Mouse (Mus musculus) WW6 (cell line): ENCODE measurements at regions not wholly inside any gene's neighbourhood (a gene's known extent, or its start where the extent isn't known, plus 50 kb on each side); places are given as distances from the start of the nearest gene placed in this dataset.

ENCODE experiments used
- DNase-seq: peaks from one replicate; pipeline ENCODE4 v3.0.0-alpha.2; 2013; ENCODE audit warnings: low read depth, low spot score

DNA sequence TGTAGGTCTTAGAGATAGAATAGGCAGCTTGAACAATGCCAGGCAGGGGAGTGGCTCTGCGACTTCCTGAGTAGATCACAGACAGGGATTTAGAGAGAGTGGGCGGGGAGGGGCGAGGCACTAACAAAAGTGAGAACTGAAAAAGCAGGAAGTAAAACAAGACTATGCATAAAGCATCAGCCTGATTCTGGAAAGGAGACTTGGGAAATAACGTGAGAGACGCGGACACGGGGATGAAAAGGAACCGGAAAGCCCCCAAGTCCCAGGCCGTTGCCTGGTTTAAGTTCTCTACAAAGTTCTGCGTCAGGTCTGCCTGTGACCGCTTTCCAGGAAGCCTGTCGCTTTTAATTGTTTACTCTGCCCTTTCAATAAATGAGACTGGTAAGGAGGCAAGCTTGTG, 86.3 kb downstream of the D16Ertd472e start:
- DNase-seq: peak; percentile 16

DNA sequence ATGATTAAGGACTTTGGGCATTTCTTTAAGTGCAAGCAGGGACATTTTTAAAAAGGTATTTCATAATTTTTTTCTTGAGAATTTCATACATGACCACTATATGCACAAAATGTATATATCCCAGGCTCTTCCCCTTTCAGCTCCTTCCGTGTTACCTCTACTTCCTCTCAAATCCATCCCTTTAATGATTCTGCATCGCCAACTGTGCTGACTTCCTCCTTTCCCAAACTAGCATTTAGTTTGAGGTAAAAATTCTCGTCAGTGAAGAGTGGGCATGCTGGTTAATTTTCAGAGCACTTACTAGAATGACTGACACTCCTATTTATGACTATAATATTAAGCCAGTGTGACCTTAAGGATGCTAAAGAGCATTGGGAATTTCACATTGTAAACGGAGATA, 86.9 kb downstream of the D16Ertd472e start:
- no peak for DNase-seq

DNA sequence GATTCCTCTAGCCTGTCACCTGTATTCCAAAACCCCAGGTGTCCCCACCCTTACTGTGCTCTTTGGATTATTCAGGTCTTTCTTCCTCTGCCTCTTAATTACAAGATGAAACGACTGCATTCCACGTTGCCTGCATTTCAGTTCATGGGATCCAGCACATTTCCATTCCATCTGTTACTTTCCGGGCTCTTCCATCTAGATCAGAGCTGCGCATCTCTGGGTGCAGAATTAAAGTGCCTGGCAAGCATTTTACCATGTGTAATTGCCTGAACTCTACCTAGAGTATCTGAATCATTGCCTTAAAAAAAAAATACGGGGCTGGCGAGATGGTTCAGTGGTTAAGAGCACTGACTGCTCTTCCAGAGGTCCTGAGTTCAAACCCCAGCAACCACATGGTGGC, 90.0 kb downstream of the D16Ertd472e start:
- DNase-seq: no peak

DNA sequence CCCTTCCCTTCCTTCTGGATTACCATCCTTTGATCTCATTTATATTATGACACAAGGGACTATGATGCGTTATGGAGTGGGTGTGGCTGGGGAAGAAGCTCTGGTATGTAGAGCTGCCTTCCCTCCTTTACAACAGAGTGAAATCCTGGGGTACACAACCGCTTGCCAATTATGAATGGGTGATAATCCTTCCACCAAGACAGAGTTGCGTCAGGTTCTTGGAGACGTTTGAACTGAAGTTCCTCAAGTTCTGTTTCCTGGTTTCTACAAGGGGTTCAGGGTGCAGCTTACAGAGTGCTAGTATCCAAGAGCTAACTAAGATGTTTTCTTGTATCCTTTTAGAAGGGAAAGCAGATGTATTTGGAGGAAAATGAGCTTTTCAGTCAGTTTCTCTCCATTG, 92.2 kb downstream of the D16Ertd472e start:
- no peak for DNase-seq

DNA sequence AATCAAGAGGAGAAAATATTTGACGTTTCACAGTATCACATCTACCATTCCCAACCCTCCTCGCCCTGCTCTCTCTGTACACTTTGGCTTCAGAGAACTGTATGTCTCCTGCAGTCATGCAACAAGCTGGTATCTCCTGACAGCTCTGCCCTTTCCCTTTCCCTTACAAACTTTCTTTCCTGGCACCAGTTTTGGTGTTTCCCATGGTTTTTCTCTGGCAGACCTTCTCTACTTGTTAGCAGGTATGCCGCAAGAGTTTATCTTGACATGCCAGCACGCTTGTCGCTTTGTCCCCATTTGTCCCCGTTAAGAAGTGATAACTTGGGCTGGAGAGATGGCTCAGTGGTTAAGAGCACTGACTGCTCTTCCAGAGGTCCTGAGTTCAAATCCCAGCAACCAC, 94.9 kb downstream of the D16Ertd472e start:
- no peak for DNase-seq

DNA sequence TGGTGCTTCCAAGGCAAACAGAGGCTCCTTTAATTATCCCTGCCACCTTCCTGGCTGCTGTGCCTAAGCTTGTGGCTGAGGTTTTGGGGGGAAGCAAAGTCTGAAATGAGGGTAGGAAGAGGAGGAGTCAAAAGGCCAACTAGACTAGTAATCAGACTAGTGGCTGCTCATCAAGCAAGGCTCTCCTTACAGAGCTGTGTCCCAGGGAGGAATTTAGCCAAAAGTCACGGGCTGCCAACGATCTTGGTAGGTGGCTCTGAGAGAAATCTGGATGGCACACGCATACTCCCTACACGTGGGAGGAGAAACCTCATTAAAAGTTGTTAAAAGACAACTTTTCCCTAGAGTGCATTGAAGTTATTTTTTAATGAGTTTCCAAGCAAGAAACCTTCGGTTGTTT, 95.4 kb downstream of the D16Ertd472e start:
- no peak for DNase-seq

DNA sequence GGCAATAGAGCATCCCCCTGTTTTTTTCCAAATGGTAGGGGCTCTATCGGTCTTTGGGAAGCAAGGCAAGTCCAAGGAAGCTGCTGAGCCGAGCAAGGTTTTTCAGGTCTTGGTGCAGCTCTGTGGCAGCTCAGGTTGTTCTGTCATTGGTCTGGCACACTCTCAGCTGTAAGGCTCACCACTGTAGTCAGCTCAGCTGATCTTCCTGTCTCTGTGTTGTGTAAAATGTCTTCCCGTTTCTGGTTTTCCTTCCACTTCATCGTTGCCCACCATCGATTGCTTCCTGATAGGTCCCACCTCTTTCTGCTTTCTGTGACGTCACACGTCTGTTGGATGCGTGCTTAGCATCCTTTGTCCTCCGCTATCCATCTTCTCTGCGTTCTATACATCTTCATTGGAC, 96.2 kb downstream of the D16Ertd472e start:
- DNase-seq: no peak

DNA sequence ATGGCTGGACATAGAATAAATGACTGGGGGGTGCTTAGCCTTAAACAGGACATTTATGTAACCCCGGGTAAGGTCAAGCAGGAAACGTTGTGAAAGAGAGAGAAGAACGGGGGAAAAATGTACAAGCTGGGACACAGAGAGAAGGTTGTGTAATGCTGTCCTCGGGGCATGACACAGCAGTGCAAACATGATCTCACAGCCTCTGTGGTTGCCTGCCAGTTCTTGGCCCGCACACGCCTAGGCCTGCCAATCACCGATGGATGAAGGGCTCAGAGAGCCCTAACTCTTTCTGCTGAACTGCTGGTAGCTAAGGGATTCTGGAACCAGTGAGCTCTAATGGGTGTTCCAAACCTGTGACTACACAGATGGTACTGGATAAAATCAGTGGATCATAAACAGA, 96.5 kb upstream of the Btg3 start:
- no peak for DNase-seq

DNA sequence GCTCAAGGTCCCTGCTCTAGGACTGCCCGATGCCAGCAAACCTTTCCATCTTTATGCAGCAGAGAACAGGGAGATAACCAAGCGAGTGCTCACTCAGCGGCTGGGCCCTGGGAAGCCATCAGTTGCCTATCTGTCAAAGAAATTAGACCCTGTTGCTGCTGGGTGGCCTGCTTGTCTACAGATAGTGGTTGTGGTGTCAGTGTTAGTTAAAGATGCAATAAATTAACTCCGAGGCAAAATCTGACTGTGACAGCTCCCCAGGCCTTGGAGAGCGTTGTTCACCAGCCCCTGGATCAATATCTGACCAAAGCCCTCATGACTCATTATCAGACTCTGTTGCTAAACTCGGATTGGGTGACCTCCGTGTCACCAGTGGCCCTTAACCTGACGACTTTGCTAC, 83.0 kb upstream of the Btg3 start:
- no peak for DNase-seq

DNA sequence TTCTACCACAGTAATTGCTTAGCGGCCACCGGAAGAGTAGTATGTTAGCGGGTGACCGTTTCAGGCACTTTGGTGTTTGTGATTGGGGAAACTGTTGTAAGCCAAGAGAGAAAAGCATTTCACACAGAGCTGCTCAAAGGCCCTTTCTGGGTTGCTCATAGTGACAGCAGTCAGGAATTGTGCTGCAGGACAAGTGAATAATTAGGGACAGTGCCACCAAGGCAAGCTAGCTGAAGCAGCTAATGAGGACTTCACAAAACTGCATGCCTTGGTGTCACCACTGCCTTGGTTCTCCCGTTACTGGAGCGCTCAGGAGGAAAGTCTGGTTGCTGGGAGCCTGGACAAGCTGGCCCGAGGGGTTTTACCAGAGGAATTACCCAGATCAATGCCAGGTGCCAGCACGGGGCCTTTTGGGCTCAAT, 80.7 kb upstream of the Btg3 start:
- DNase-seq: no peak

DNA sequence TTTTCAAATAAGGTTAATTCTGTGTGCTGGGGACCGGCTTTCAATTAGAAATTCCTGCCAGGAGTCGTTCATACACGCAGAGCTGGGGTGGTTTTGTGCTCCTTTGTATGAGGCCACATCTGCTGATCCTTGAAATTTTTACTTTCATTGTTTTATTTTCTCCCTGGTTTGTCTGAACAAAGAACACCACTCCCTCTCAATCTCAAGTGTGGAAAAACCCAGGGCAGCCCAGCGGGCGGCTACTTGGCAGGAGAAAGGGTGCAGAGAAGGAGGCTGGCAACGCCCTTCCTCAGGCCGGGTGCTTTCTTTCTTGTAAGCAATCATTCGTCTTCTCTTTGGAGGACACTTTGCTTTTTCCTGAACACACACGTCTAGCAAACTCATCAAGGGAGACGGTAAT, 79.4 kb upstream of the Btg3 start:
- DNase-seq: peak; percentile 53

DNA sequence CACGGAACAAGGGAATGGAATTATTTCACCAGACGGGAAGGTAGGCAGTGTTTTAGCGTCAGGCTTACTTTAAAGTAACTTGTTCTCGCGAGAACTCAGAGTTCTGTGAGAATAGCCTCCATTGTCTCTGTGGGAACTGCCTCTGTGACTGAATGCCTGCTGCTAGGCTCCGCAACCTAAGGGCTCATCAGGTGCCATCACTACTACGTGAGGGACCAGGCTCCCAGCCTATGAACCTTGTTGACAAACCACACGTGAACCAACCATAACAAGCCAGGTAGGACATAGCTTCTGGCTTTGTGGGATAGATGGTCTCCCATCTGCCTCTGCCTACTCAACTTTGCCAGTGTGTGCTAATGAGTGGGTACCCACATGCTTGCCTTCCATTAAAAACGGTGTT, 77.5 kb upstream of the Btg3 start:
- no peak for DNase-seq

DNA sequence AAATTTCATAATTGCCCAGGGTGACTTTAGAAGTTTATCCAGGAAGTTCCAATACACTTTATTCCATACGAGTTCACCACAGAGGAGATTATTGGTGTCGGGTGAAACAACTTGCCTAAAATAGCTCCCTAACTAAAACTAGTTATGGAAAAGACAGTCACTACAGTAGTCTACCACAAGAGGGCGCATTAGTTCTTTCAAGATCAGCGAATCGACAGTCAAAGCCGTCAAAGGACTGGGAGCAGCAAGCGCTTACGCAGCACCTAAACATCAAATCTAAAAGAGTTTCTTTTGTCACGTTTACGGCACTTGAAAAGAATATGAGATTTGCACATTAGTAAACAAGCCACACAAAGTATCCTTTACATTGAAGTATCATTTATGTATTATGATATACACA, 75.3 kb upstream of the Btg3 start:
- DNase-seq: peak; percentile 34

DNA sequence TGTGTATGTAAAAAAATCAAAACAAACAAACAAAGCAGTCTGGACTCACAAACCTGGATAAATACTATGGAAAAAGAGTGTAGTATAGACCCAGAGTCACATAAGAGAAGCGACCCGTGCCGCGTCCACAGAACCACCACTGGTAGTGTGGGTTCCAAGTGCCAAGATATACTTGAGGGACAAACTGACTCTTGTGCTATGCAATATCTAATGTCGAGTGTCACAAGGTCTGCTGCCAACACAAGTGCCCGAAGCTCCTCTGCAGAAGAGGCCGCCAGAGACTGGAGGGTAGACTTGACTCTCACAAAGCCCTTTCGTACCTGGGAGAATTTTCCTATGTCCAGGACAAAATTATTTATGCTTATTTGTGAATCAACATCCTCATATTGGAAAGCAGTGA, 74.8 kb upstream of the Btg3 start:
- no peak for DNase-seq

DNA sequence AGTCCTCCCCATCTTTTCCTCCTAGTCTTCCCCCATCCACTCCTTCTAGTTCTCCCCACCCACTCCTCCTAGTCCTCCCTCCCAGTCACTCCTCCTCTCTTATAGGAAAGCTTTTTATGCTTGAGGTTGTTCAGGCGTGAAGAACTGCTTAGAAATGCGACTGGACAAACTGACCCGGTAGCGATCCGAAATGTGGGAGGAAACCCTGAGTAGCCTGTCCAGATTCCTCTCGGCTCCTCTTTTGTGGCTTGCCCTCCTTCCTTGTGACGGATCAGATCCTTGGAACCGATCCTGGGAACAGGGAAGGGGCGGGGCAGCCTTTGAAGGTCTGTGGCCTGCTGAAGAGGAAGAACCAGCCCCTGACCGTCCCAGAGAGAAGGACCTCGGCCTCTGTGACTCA, 74.3 kb upstream of the Btg3 start:
- DNase-seq: no peak

DNA sequence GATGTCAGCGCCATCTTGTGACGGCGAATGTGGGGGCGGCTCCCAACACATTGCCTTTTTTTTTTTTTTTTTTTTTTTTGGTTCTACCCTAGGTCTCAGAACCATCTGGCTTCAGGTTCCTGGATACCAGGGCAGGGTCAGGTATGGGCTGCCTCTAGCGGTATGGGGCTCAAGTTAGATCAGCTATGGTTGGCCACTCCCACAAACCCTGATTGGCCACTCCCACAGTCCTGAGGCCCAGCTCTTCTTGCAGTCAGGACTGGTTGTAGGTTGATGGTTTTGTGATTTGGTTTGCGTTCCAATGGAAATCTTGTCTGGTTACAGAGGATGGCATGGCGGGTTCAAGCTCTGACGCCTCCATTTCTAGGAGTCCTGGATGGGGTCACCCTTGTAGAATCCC, 72.2 kb upstream of the Btg3 start:
- no peak for DNase-seq

DNA sequence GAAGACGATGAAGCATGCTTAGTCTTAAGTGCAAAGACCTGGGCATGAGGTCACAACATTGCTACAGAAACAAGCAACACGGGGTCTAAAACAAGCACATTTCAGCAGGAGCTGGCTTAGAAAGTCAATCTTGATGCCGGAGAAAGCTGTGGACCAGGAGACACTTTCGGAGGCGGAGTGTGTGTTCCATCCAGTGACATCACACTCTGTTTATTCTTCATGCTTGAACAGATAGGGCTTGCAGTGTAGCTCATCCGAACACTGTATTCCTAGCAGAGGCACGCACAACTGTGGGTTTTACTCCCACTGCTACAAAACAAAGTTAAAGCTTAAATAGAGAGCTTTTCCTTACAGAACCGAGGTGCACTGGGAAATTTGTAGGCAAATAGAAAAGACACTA, 66.3 kb upstream of the Btg3 start:
- no peak for DNase-seq

DNA sequence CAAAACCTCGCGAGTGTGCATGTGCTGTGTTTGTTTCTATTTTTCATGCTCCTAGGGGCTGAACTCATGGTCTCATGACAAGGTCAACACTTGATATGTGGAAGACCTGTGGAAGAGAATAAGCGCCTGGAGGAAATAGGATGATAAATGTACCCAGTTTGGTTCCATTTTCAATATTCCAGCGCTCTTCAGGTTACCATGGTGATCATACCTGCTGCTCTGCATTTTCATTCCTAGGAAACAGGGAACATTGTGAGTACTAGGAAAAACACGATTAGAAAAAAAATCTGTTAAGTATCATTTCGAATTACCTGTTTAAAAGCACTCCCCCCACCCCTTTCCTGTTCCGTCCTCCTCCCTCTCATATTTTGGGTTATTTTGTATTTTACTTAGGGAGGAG, 65.8 kb upstream of the Btg3 start:
- no peak for DNase-seq

DNA sequence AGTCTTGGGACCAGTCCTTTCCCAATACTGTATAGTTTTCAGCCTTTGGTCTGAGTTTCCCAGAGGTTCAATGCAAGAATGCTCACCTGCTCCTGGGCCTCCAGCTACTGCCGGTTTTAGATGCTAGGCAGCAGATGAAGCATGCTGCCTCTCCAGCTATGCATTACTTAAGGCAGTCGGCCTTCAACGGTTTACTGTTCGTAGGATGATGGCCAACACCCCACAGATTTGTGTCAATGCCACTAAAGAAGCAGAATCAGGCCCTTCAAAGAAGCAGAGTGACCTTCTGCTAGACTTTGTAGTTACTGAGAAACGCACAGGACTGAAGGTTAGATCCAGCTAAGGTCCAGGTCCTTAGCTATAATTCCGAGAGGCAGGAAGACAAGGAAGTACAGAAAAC, 65.0 kb upstream of the Btg3 start:
- no peak for DNase-seq

DNA sequence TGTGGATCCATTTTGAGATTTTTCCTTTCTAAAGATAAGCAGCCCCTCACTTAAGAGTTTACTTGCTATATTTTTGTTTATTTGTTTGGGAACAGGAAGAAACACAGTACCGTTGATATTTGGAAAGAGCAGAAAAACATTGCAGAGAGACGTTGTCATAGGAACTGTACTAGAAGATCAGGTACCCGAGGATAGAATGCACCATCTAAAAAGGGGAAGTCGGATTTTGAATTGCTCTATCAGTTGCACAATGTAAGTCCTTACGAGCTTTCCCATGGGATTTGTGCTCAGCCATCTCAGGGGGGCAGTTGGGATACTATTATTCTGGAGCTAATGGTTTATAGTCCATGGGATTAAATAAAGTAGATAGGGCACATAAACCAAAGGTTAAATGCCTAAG, 58.7 kb upstream of the Btg3 start:
- no peak for DNase-seq

DNA sequence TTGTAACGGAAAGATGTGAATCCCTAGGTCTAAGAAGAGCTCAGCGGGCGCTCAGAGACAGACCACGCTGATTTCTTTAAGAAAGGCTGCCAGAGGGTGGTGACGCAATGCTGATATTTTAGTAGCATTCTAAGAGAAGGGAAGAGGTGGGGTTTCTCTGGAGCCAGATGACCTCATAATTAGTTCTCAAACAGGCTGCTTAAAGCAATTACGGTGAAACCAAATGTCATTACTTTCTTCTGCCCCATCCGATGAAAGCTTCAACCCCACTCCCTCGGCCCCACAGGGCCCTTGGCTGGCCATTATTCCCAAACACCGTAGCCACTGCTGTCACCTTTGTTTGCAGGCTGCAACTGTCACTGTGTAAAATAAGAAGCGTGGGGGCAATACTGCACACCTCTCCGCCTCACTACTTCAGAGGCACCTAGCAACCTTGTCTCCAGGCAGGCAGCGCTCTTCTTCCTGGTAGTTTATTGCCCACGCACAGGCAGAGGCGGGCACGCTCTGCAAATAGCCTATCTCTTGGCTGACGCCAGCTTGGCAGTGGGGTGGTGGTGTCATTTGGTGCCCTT, 50.6 kb upstream of the Btg3 start:
- DNase-seq: no peak
